Mouse (Mus musculus) adrenal gland, adult 8-10 months (tissue): ENCODE data around the gene Pbxip1. TPM values are rescaled to one million over a fixed set of nuclear protein-coding genes. Genes with fewer than 3 reads are reported as not detected.

Experiments used
- DNase-seq: peaks from one replicate; pipeline ENCODE4 v3.0.0; 2022
- total RNA-seq, 4 experiments: library from RNA; stranded (reverse); gene quantifications; 2 replicates each; pipeline ENCODE4 v1.2.4; 2022

Pbxip1 gene
- total RNA-seq, 4 experiments from 2014 or later: 57.0 to 119 (median 81.5) TPM

DNA sequence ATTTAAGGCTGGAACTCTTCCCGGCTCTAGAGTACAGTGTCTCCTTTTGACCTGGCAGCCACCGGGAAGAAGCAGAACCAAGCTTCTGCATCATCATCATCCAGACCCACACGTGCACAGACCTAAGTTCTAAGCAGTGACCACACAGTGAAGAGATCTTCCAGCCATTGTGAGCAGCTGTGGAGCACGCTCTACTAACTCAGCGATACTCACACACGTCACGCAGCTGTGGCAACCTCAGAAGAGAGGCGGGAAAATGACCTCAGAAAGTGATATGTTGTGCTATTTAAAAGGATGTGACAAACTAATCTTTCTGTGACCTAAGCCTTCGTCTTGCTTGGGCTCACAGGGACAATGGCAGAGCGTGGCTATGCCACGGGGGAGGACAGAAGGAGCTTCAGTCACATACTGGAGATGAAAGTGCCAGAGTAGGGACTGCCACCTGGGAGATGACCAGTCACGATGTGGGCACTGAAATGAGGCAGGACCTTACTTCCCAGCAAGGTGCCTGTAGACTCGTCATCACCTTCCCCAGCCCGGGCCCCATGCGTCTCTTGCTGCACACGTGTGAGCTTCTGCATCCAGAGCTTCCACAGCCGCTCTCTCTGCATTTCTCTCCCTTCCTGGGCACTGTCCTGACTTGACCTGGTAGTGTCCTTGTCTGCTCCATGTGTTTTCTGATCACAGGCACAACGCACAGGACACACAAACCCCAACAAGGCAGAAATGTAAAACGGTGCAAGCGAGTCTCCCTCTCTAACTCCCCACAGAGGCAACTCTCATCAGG, 50.6 kb downstream of the Pbxip1 start:
- DNase-seq: no peak

DNA sequence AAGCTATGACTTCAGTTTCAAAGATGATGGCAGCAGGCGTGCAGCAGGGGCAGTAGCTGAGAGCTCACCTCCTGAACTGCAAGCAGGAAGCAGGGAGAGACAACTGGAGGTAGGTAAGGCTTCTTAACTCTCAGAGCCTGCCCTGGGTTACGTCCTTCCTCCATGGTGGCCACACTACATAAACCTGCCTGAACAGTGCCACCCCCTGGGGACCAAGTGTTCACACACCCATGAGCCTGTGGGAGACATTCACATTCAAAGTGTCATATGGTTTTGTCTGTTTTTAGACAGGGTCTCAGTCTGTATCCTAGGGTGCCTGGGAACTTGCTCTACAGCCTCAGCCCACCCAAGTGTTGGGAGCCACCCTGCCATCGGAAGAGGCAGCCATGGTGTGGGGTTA, 54.3 kb downstream of the Pbxip1 start:
- DNase-seq: no peak

DNA sequence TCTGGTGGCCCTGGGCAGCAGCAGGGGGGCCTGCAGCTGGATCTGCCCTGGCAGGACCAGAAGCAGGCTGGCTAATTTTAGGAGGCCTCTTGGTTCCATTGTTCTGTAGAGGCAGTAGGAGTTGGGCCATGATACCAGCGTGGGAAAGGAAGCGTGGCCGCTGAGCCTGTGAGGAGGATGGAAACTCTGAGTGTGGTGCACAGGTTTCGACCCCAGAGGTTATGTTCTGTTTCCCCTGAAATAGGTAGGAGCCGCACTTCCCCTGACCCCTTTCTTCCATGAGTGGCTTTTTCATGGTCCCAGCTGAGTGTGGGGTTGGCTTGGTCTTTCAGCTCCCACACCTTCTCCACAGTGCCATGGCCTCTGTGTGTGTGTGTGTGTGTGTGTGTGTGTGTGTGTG, 55.1 kb downstream of the Pbxip1 start:
- DNase-seq: no peak

DNA sequence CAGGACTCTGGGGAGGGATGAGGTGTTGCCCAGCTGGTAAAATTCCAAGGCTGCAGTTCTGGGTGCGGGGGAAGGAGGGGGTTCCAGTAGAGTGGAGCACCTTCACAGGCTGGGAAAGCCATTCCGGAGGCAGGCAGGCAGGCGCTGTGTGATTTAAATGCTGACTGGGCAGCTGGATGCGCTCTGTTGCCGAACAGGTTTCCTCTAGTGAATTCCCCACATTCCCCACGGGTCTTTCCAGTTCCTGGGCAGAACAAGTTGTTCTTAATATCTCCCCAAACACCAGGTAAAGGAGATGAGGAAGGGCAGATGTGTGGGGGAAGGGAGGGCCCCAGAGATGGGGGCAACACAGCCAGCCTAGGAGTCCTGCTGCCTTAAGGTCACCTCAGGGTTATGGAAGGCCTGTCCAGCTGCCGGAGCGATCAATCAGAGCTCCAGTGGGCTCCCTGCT, 56.2 kb downstream of the Pbxip1 start:
- DNase-seq: no peak

DNA sequence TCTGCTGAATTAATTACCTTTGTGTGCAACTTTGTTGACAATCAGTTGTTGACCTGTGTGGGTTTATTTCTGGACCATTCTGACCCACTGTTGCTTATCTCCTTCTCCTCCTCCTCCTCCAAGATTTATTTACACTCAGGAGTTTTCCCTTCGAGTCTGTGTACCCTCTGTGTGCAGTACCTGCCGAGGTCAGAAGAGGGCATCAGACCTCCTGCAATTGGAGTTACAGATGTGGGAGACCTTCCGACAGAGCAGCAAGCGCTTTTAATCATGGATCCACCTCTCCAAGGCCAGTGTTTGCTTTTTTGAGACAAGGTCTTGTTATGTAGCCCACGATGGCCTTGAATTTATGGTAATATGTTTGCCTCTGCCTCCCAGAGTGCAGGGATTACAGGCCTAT, 58.1 kb downstream of the Pbxip1 start:
- DNase-seq: no peak

DNA sequence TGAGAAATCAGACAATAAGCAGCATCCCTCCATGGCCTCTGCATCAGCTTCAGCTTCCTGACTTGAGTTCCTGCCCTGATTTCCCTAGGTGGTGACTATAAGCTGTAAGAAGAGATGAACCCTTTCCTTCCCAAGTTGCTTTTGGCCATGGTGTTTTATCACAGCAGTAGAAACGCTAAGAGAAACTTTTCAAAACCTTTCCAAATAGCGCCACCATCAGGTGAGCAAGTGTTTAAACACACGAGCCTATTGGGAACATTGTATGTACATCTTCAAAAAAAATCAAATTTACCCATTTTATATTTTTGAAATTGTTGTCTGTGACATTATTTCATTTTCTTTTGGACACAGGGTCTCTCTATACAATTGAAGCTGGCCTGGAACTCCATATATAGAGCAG, 59.9 kb downstream of the Pbxip1 start:
- DNase-seq: no peak

DNA sequence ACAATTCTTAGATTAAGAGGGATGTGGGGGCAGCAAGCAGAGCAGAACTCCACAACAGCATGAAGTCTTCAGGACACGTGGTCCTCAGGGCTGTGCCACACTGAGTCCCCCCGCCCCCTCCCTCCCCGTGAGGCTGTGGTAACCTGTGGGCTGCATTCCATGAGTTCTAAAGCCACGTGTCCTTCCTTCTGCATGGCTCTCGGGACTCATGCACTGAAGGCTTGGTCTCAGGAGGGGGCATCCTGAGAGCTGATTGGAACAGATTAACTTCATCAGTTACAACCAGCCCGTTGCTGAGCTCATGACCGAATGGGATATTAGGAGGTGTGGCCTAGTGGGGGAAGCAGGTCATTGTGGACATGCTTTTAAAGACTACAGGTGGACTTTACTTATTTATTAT, 63.2 kb downstream of the Pbxip1 start:
- no peak for DNase-seq

Other genes with a start within 250 kb of the Pbxip1 start
- gene Gba, start 233.8 kb upstream of the Pbxip1 start, total RNA-seq: 10 to 100 TPM; 65.6 to 84.3 (median 70.5) TPM
- 1 to 10 TPM; 4.1 to 8.6 (median 7.8) TPM for gene Thbs3, start 221.5 kb upstream of the Pbxip1 start, total RNA-seq
- 100 to 1,000 TPM; 138 to 169 (median 152) TPM for gene Mtx1, start 209.6 kb upstream of the Pbxip1 start, total RNA-seq
- under 1 TPM in 3 of 4 experiments, not detected in 1; 0.22 to 0.96 (median 0.65) TPM for gene Muc1, start 207.6 kb upstream of the Pbxip1 start, total RNA-seq
- 100 to 1,000 TPM; 131 to 144 (median 135) TPM for gene Krtcap2, start 190.7 kb upstream of the Pbxip1 start, total RNA-seq
- 1 to 10 TPM; 2.8 to 4.5 (median 3.8) TPM for gene Trim46, start 190.4 kb upstream of the Pbxip1 start, total RNA-seq
- 100 to 1,000 TPM; 123 to 156 (median 136) TPM for gene Dpm3, start 177.3 kb upstream of the Pbxip1 start, total RNA-seq
- 10 to 100 TPM; 54.2 to 80.1 (median 64.9) TPM for gene Slc50a1, start 166.1 kb upstream of the Pbxip1 start, total RNA-seq
- gene Efna1, start 155.6 kb upstream of the Pbxip1 start, total RNA-seq: 10 to 100 TPM; 15.9 to 28.0 (median 21.0) TPM
- 1 to 10 TPM in 1 of 4 experiments, under 1 TPM in 3; 0.15 to 1.5 (median 0.62) TPM for gene Efna3, start 113.7 kb upstream of the Pbxip1 start, total RNA-seq
- gene Efna4, start 98.7 kb upstream of the Pbxip1 start, total RNA-seq: 1 to 10 TPM; 1.1 to 3.5 (median 1.9) TPM
- 10 to 100 TPM; 58.4 to 85.4 (median 71.3) TPM for gene Adam15, start 86.7 kb upstream of the Pbxip1 start, total RNA-seq
- gene Dcst2, start 74.7 kb upstream of the Pbxip1 start, total RNA-seq: under 1 TPM; 0.43 to 0.78 (median 0.46) TPM
- 1 to 10 TPM in 2 of 4 experiments, under 1 TPM in 2; 0.20 to 2.2 (median 0.97) TPM for gene Dcst1, start 71.5 kb upstream of the Pbxip1 start, total RNA-seq
- 10 to 100 TPM; 59.9 to 98.9 (median 77.9) TPM for gene Zbtb7b, start 41.9 kb upstream of the Pbxip1 start, total RNA-seq
- 1 to 10 TPM in 2 of 4 experiments, under 1 TPM in 1, not detected in 1; 0.22 to 3.1 (median 1.3) TPM for gene Lenep, start 33.9 kb upstream of the Pbxip1 start, total RNA-seq
- gene Flad1, start 24.8 kb upstream of the Pbxip1 start, total RNA-seq: 10 to 100 TPM; 25.7 to 39.9 (median 33.0) TPM
- 10 to 100 TPM; 20.3 to 33.2 (median 27.4) TPM for gene Cks1b, start 18.3 kb upstream of the Pbxip1 start, total RNA-seq
- 100 to 1,000 TPM; 108 to 136 (median 122) TPM for gene Shc1, start 18.3 kb upstream of the Pbxip1 start, total RNA-seq
- gene Pygo2, start 6.5 kb upstream of the Pbxip1 start, total RNA-seq: 10 to 100 TPM; 42.1 to 45.1 (median 44.3) TPM
- 10 to 100 TPM; 14.3 to 19.5 (median 15.7) TPM for gene Pmvk, start 17.8 kb downstream of the Pbxip1 start, total RNA-seq
- 1 to 10 TPM; 3.8 to 6.6 (median 5.2) TPM for gene Kcnn3, start 83.5 kb downstream of the Pbxip1 start, total RNA-seq